Comparison of ENCODE assay signal across 17 mouse cellular contexts in the genomic region with DNA sequence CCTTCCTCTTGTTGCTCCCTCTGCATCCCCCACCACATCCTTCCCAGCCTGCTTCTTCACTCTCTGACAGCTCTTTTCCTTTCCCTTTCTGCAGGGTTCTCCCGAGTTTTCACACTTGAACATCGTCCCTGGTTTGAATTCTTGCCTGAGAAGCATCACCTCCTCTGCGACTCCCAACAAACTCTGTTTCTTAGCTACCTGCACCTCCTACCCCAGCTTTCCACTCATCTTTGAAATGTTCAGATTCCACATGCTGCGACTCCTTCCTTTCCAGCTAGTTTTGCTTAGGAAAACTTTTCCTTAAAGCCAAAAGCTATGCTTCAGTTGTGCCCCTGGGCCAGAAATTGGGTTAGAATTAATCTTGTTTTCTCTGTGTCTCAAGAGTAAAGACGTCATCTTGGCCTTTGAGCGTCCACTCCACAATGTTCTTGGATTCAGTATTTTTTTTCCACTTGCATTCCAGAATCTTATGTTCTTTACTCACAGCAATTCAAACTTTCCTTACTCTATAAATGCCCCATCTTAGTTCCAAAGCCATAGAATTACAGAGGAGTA.
DNase-seq lines count a peak whose midpoint lies in the region.
"Had no signal": no experiment of that assay in that cellular context is flagged by ENCODE, and none has a peak within 500 bp of the region (broad histone marks: within the 10 kb centered on the region; RNA-seq: fewer than 3 reads in every experiment).

No protein-coding gene starts in this region.

- intact Hi-C loops in heart, postnatal 25 days (cut with DNase I), result no loop called here
- intact Hi-C loops in heart, postnatal 10 days (cut with DNase I), result no loop called here

- peak; percentile 29 for DNase-seq in gastrocnemius, adult 18-20 months (ENCODE audit: low spot score)
- no peak for DNase-seq in gastrocnemius, postnatal 4 days (ENCODE audit: low spot score in 2 of 2)
- peak; percentile 71 for DNase-seq in heart, adult 8-10 months (ENCODE audit: low spot score)
- no peak for DNase-seq in heart, postnatal 25 days (ENCODE audit: low spot score)
- DNase-seq in heart, postnatal 10 days, result peak; percentile 27 to 30
- peak; percentile 24 for DNase-seq in skeletal muscle tissue, adult 2 months (ENCODE audit: low read depth, low spot score)
- no peak for DNase-seq in embryo, embryonic 10.5 days (ENCODE audit: low spot score)
- DNase-seq: adrenal gland, adult 8-10 months; cerebellum, adult 9-10 months; cerebellum, postnatal 36 days; forebrain, postnatal 0 days; gastrocnemius, postnatal 14 days; kidney, adult 18-20 months; kidney, postnatal 25 days; lung, embryonic 14.5 days; lung, postnatal 14 days; thymus, postnatal 4 days had no signal

Comparison
In these comparisons a context has a peak if more than half of its experiments do, and no peak if none do; other contexts are left out.
1. DNase-seq: peak in gastrocnemius, adult 18-20 months (single experiment), heart, adult 8-10 months (single experiment), heart, postnatal 10 days (2 of 2) and skeletal muscle tissue, adult 2 months (single experiment); none in gastrocnemius, postnatal 4 days (0 of 2), heart, postnatal 25 days (single experiment) and embryo, embryonic 10.5 days (single experiment).